Mouse (Mus musculus) hindbrain, embryonic 13.5 days (tissue): ENCODE data around the gene Dab2ip. TPM values are rescaled to one million over a fixed set of nuclear protein-coding genes. Genes with fewer than 3 reads are reported as not detected.

Source experiments
- ATAC-seq: fragments of 200-750 bp; cut with Nextera tagmentation; 2 replicates; pipeline ENCODE4 v1.8.0; 2017; ENCODE audit warnings: moderate TSS enrichment; ENCODE audit not compliant: low FRiP score
- H3K27ac ChIP-seq: fragments of 300-500 bp; sonication (generic); 2 replicates; pipeline ENCODE4 v1.5.1; 2015; ENCODE audit warnings: inconsistent platforms, mild to moderate bottlenecking, moderate library complexity
- H3K27me3 ChIP-seq: fragments of 300-500 bp; sonication (generic); 2 replicates; pipeline ENCODE4 v1.6.1; 2015; ENCODE audit warnings: mild to moderate bottlenecking, inconsistent platforms
- H3K36me3 ChIP-seq: fragments of 300-500 bp; sonication (generic); 2 replicates; pipeline ENCODE4 v1.6.1; 2015; ENCODE audit warnings: mild to moderate bottlenecking, inconsistent platforms
- H3K4me1 ChIP-seq: fragments of 300-500 bp; sonication (generic); replicated peaks from 2 replicates; pipeline ENCODE4 v1.6.1; 2015; ENCODE audit warnings: inconsistent platforms
- H3K4me2 ChIP-seq: fragments of 300-500 bp; sonication (generic); 2 replicates; pipeline ENCODE4 v1.6.1; 2015; ENCODE audit warnings: inconsistent platforms, mild to moderate bottlenecking, moderate library complexity
- H3K4me3 ChIP-seq: fragments of 300-500 bp; sonication (generic); 2 replicates; pipeline ENCODE4 v1.5.1; 2015; ENCODE audit warnings: mild to moderate bottlenecking, inconsistent platforms
- H3K9ac ChIP-seq: fragments of 300-500 bp; sonication (generic); 2 replicates; pipeline ENCODE4 v1.6.1; 2015; ENCODE audit warnings: mild to moderate bottlenecking, inconsistent platforms
- H3K9me3 ChIP-seq: fragments of 300-500 bp; sonication (generic); 2 replicates; pipeline ENCODE4 v1.6.1; 2016; ENCODE audit warnings: inconsistent platforms
- WGBS: fragments of 180-500 bp; shearing (Covaris S2); methylation state at CpG from one replicate; pipeline ENCODE4 v1.1.7; 2015; 5-methylcytosine and 5-hydroxymethylcytosine counted together
- polyA plus RNA-seq: library from polyadenylated mRNA; unstranded; fragments of >200 nt; fragmentation: Nextera tagmentation; extraction: Ambion mirVana; gene quantifications from 2 replicates; pipeline ENCODE4 v1.2.1, GENCODE M21; 2015

Dab2ip gene
- polyA plus RNA-seq, 1 experiment from 2014 or later: 38.8 TPM

- Histone ChIP-seq H3K27me3 (peaks cover 18% of the 10 kb centered on the region; the same call in 1 of the 2 replicates), H3K9ac (peak overlapping the region; percentile 35; the same call in 1 of the 2 replicates), H3K4me3 (no peak overlapping the region), H3K27ac (no peak overlapping the region), H3K4me2 (no peak overlapping the region), H3K4me1 (peaks cover 61% of the 10 kb centered on the region), H3K36me3 (no peaks in the 10 kb centered on the region), H3K9me3 (no peaks in the 10 kb centered on the region)
- WGBS: 56% methylated on average over 9 of the region's 9 CpGs
- ATAC-seq: peak; percentile 29
These were observed 51.3 kb downstream of the Dab2ip start for GRCm38 (mm10) chr2:35609317-35609716.

- no peak overlapping the region for H3K4me3 ChIP-seq
- 0 out of 2 replicates have a peak overlapping the region, but pooled peaks have one; percentile 13 for H3K4me2 ChIP-seq
- 4% methylated on average over 11 of the region's 11 CpGs for WGBS
- no peak for ATAC-seq
- H3K9me3 ChIP-seq: no peaks in the 10 kb centered on the region
- peaks cover 18% of the 10 kb centered on the region; the same call in 1 of the 2 replicates for H3K27me3 ChIP-seq
- peak overlapping the region; percentile 29; the same call in 1 of the 2 replicates for H3K9ac ChIP-seq
- H3K36me3 ChIP-seq: no peaks in the 10 kb centered on the region
- H3K4me1 ChIP-seq: peaks cover 60% of the 10 kb centered on the region
- H3K27ac ChIP-seq: peak overlapping the region; percentile 27; the same call in 1 of the 2 replicates
These were observed 52.3 kb downstream of the Dab2ip start for GRCm38 (mm10) chr2:35610168-35610951.

GRCm38 (mm10) chr2:35610976-35611375 lies 52.9 kb downstream of the Dab2ip start:
- Histone ChIP-seq H3K9ac (peak overlapping the region; percentile 29; the same call in 1 of the 2 replicates), H3K27me3 (peaks cover 17% of the 10 kb centered on the region; the same call in 1 of the 2 replicates), H3K27ac (peak overlapping the region; percentile 27; the same call in 1 of the 2 replicates), H3K9me3 (no peaks in the 10 kb centered on the region), H3K4me3 (no peak overlapping the region), H3K4me1 (peaks cover 60% of the 10 kb centered on the region), H3K4me2 (no peak overlapping the region), H3K36me3 (no peaks in the 10 kb centered on the region)
- 59% methylated on average over 7 of the region's 7 CpGs for WGBS
- no peak for ATAC-seq

GRCm38 (mm10) chr2:35611645-35612044 lies 53.6 kb downstream of the Dab2ip start:
- Histone ChIP-seq H3K27me3 (peaks cover 11% of the 10 kb centered on the region; the same call in 1 of the 2 replicates), H3K36me3 (no peaks in the 10 kb centered on the region), H3K9ac (no peak overlapping the region), H3K27ac (no peak overlapping the region), H3K4me1 (peaks cover 56% of the 10 kb centered on the region), H3K4me2 (no peak overlapping the region), H3K9me3 (no peaks in the 10 kb centered on the region), H3K4me3 (no peak overlapping the region)
- ATAC-seq: no peak
- WGBS: 77% methylated on average over 4 of the region's 4 CpGs

GRCm38 (mm10) chr2:35612297-35612696 lies 54.2 kb downstream of the Dab2ip start:
- Histone ChIP-seq H3K36me3 (no peaks in the 10 kb centered on the region), H3K4me1 (peaks cover 51% of the 10 kb centered on the region), H3K9me3 (no peaks in the 10 kb centered on the region), H3K4me2 (no peak overlapping the region), H3K9ac (no peak overlapping the region), H3K4me3 (no peak overlapping the region), H3K27ac (no peak overlapping the region), H3K27me3 (peaks cover 11% of the 10 kb centered on the region; the same call in 1 of the 2 replicates)
- 91% methylated on average over 7 of the region's 7 CpGs for WGBS
- ATAC-seq: no peak

- WGBS: 56% methylated on average over 3 of the region's 3 CpGs
- no peak overlapping the region for H3K27ac ChIP-seq
These were observed 55.9 kb downstream of the Dab2ip start for GRCm38 (mm10) chr2:35613946-35614353.

GRCm38 (mm10) chr2:35614411-35614810 lies 56.3 kb downstream of the Dab2ip start:
- Histone ChIP-seq H3K9ac (no peak overlapping the region), H3K4me1 (peaks cover 46% of the 10 kb centered on the region), H3K9me3 (no peaks in the 10 kb centered on the region), H3K4me3 (no peak overlapping the region), H3K27me3 (0 out of 2 replicates have a peak, but pooled peaks cover 4% of the 10 kb centered on the region), H3K27ac (0 out of 2 replicates have a peak overlapping the region, but pooled peaks have one; percentile 10), H3K4me2 (no peak overlapping the region), H3K36me3 (no peaks in the 10 kb centered on the region)
- WGBS: 58% methylated on average over 3 of the region's 3 CpGs
- ATAC-seq: no peak

More at GRCm38 (mm10) chr2:35613946-35614353, 55.9 kb downstream of the Dab2ip start:
- no peaks in the 10 kb centered on the region for H3K9me3 ChIP-seq
- H3K4me3 ChIP-seq: no peak overlapping the region
- peaks cover 44% of the 10 kb centered on the region for H3K4me1 ChIP-seq
- no peak overlapping the region for H3K4me2 ChIP-seq
- H3K9ac ChIP-seq: no peak overlapping the region
- ATAC-seq: no peak
- no peaks in the 10 kb centered on the region for H3K36me3 ChIP-seq
- peaks cover 8% of the 10 kb centered on the region; the same call in 1 of the 2 replicates for H3K27me3 ChIP-seq

GRCm38 (mm10) chr2:35615366-35615765 lies 57.3 kb downstream of the Dab2ip start:
- Histone ChIP-seq H3K9ac (no peak overlapping the region), H3K27ac (no peak overlapping the region), H3K27me3 (0 out of 2 replicates have a peak, but pooled peaks cover 5% of the 10 kb centered on the region), H3K36me3 (no peaks in the 10 kb centered on the region), H3K4me1 (peaks cover 46% of the 10 kb centered on the region), H3K9me3 (no peaks in the 10 kb centered on the region), H3K4me2 (no peak overlapping the region), H3K4me3 (no peak overlapping the region)
- no peak for ATAC-seq
- 74% methylated on average over 4 of the region's 4 CpGs for WGBS

GRCm38 (mm10) chr2:35615977-35616376 lies 57.9 kb downstream of the Dab2ip start:
- Histone ChIP-seq H3K4me2 (no peak overlapping the region), H3K27ac (no peak overlapping the region), H3K36me3 (no peaks in the 10 kb centered on the region), H3K4me1 (peaks cover 46% of the 10 kb centered on the region), H3K9ac (0 out of 2 replicates have a peak overlapping the region, but pooled peaks have one; percentile 13), H3K4me3 (no peak overlapping the region), H3K27me3 (0 out of 2 replicates have a peak, but pooled peaks cover 5% of the 10 kb centered on the region), H3K9me3 (no peaks in the 10 kb centered on the region)
- no peak for ATAC-seq
- 47% methylated on average over 2 of the region's 2 CpGs for WGBS

GRCm38 (mm10) chr2:35616891-35617658 lies 59.0 kb downstream of the Dab2ip start:
- Histone ChIP-seq H3K4me2 (no peak overlapping the region), H3K27ac (no peak overlapping the region), H3K4me3 (no peak overlapping the region), H3K4me1 (peaks cover 46% of the 10 kb centered on the region), H3K27me3 (0 out of 2 replicates have a peak, but pooled peaks cover 5% of the 10 kb centered on the region), H3K36me3 (no peaks in the 10 kb centered on the region), H3K9ac (no peak overlapping the region), H3K9me3 (no peaks in the 10 kb centered on the region)
- no peak for ATAC-seq
- 74% methylated on average over 6 of the region's 6 CpGs for WGBS

- H3K4me2 ChIP-seq: no peak overlapping the region
- H3K36me3 ChIP-seq: no peaks in the 10 kb centered on the region
- no peak overlapping the region for H3K27ac ChIP-seq
- H3K4me3 ChIP-seq: no peak overlapping the region
- 71% methylated on average over 7 of the region's 7 CpGs for WGBS
- H3K4me1 ChIP-seq: peaks cover 61% of the 10 kb centered on the region
- H3K9ac ChIP-seq: no peak overlapping the region
- H3K27me3 ChIP-seq: peaks cover 6% of the 10 kb centered on the region; the same call in 1 of the 2 replicates
- no peaks in the 10 kb centered on the region for H3K9me3 ChIP-seq
- no peak for ATAC-seq
These were observed 60.9 kb downstream of the Dab2ip start for GRCm38 (mm10) chr2:35618981-35619380.

GRCm38 (mm10) chr2:35619532-35619931 lies 61.5 kb downstream of the Dab2ip start:
- H3K4me1 ChIP-seq: peaks cover 61% of the 10 kb centered on the region
- H3K9me3 ChIP-seq: no peaks in the 10 kb centered on the region
- peaks cover 9% of the 10 kb centered on the region; the same call in 1 of the 2 replicates for H3K27me3 ChIP-seq
- H3K4me3 ChIP-seq: no peak overlapping the region
- ATAC-seq: no peak
- WGBS: 39% methylated on average over 2 of the region's 2 CpGs
- no peaks in the 10 kb centered on the region for H3K36me3 ChIP-seq
- no peak overlapping the region for H3K4me2 ChIP-seq
- H3K27ac ChIP-seq: no peak overlapping the region
- no peak overlapping the region for H3K9ac ChIP-seq
